Mouse (Mus musculus): ENCODE measurements around the gene Tex22. TPM values are rescaled to one million over a fixed set of nuclear protein-coding genes. Genes with fewer than 3 reads are reported as not detected.

The Tex22 gene
- 8.6 TPM for polyA plus RNA-seq (2014; fragmentation: Illumina TruSeq; extraction: RNeasy Lipid Tissue Mini Kit (QIAGEN cat#74804); ENCODE audit: low read depth, low replicate concordance)

GRCm38 (mm10) chr12:113074329-113075062, at the start of gene Tex22:
Tex22 (plus strand) TSS chr12:113074502.

GRCm38 (mm10) chr12:113097749-113098281, 23.5 kb downstream of the Tex22 start, which contains the start of gene Mta1:
Mta1 (plus strand) TSS chr12:113098278.

Other genes with a start within 250 kb of the Tex22 start
- 10.3 TPM for gene Cdca4, start 245.1 kb upstream of the Tex22 start, polyA plus RNA-seq (2014; fragmentation: Illumina TruSeq; extraction: RNeasy Lipid Tissue Mini Kit (QIAGEN cat#74804); ENCODE audit: low read depth, low replicate concordance)
- gene Gpr132, start 206.3 kb upstream of the Tex22 start, polyA plus RNA-seq (2014; fragmentation: Illumina TruSeq; extraction: RNeasy Lipid Tissue Mini Kit (QIAGEN cat#74804); ENCODE audit: low read depth, low replicate concordance): not detected
- 0.10 TPM for gene Jag2, start 144.7 kb upstream of the Tex22 start, polyA plus RNA-seq (2014; fragmentation: Illumina TruSeq; extraction: RNeasy Lipid Tissue Mini Kit (QIAGEN cat#74804); ENCODE audit: low read depth, low replicate concordance)
- not detected for gene Nudt14, start 132.4 kb upstream of the Tex22 start, polyA plus RNA-seq (2014; fragmentation: Illumina TruSeq; extraction: RNeasy Lipid Tissue Mini Kit (QIAGEN cat#74804); ENCODE audit: low read depth, low replicate concordance)
- 0.48 TPM for gene Btbd6, start 98.0 kb upstream of the Tex22 start, polyA plus RNA-seq (2014; fragmentation: Illumina TruSeq; extraction: RNeasy Lipid Tissue Mini Kit (QIAGEN cat#74804); ENCODE audit: low read depth, low replicate concordance)
- 31.4 TPM for gene Brf1, start 73.8 kb upstream of the Tex22 start, polyA plus RNA-seq (2014; fragmentation: Illumina TruSeq; extraction: RNeasy Lipid Tissue Mini Kit (QIAGEN cat#74804); ENCODE audit: low read depth, low replicate concordance)
- 12.8 TPM for gene Pacs2, start 60.0 kb upstream of the Tex22 start, polyA plus RNA-seq (2014; fragmentation: Illumina TruSeq; extraction: RNeasy Lipid Tissue Mini Kit (QIAGEN cat#74804); ENCODE audit: low read depth, low replicate concordance)
- gene Mta1, start 23.8 kb downstream of the Tex22 start, polyA plus RNA-seq (2014; fragmentation: Illumina TruSeq; extraction: RNeasy Lipid Tissue Mini Kit (QIAGEN cat#74804); ENCODE audit: low read depth, low replicate concordance): 17.4 TPM
- gene Crip2, start 65.7 kb downstream of the Tex22 start, polyA plus RNA-seq (2014; fragmentation: Illumina TruSeq; extraction: RNeasy Lipid Tissue Mini Kit (QIAGEN cat#74804); ENCODE audit: low read depth, low replicate concordance): 0.57 TPM
- not detected for gene Crip1, start 71.8 kb downstream of the Tex22 start, polyA plus RNA-seq (2014; fragmentation: Illumina TruSeq; extraction: RNeasy Lipid Tissue Mini Kit (QIAGEN cat#74804); ENCODE audit: low read depth, low replicate concordance)
- gene Tedc1, start 81.9 kb downstream of the Tex22 start, polyA plus RNA-seq (2014; fragmentation: Illumina TruSeq; extraction: RNeasy Lipid Tissue Mini Kit (QIAGEN cat#74804); ENCODE audit: low read depth, low replicate concordance): 1.5 TPM
- not detected for gene Tmem121, start 111.4 kb downstream of the Tex22 start, polyA plus RNA-seq (2014; fragmentation: Illumina TruSeq; extraction: RNeasy Lipid Tissue Mini Kit (QIAGEN cat#74804); ENCODE audit: low read depth, low replicate concordance)

Measured in testis, adult 10 weeks (tissue).